Mouse (Mus musculus) kidney, adult 2 months (tissue): ENCODE data around the gene Rims1.

Experiments used
- CTCF ChIP-seq: fragments of 200-500 bp; conservative IDR thresholded peaks from 2 replicates; pipeline ENCODE4 v1.5.1; 2011; ENCODE audit warnings: low read depth, mild to moderate bottlenecking, control low read depth, low read length, moderate library complexity, mixed read lengths; ENCODE audit not compliant: insufficient read depth, insufficient read length
- POLR2A ChIP-seq: fragments of 200-500 bp; IDR thresholded peaks from one replicate; pipeline ENCODE4 v1.6.1; 2011; ENCODE audit warnings: low read depth, low read length, control low read depth

- TF ChIP-seq POLR2A, result no peak
- no peak for TF ChIP-seq CTCF
Observed at GRCm38 (mm10) chr1:22596197-22596596, 209.6 kb downstream of the Rims1 start.
